Mouse (Mus musculus): ENCODE results near the gene Abcb9.

DNA sequence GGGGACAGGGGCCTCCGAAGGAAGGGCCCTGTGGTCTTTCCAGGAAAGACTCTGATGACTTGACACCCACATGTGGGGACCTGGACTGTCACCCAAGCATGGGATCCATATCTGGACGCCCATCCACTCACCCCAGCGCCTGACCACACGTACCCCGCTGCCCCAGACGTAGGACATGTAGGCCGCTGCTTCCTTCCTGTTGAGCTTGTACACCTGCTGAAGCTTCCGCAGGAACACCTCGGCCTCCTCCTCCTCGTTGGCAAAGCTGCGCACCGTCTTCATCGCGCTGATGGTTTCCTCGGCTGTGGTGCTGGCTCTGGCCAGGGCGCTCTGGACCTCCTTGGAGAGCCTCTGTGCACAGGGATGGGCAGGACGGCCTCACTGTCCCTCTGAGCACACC lies 15.7 kb downstream of the Abcb9 start:
- TF ChIP-seq CTCF (IDR thresholded peaks at IDR 0.05; ENCODE audit: low read depth) (no peak), EP300 (IDR thresholded peaks at IDR 0.05; ENCODE audit: low read depth) (no peak)
